Mouse (Mus musculus) embryonic facial prominence, embryonic 14.5 days (tissue): ENCODE measurements at regions not wholly inside any gene's neighbourhood (a gene's known extent, or its start where the extent isn't known, plus 50 kb on each side); places are given as distances from the start of the nearest gene placed in this dataset.
A peak's percentile ranks its signal among the peaks of the same experiment; 100 is the strongest.

Experiments used
- ATAC-seq: fragments of 200-750 bp; cut with Nextera tagmentation; 2 replicates; pipeline ENCODE4 v1.8.0; 2017; ENCODE audit warnings: low read depth, moderate number of reproducible peaks, moderate TSS enrichment
- DNase-seq: peaks from one replicate; pipeline ENCODE4 v3.0.0-alpha.2; 2015; ENCODE audit warnings: low spot score
- H3K27ac ChIP-seq: fragments of 300-500 bp; sonication (generic); replicated peaks from 2 replicates; pipeline ENCODE4 v1.5.1; 2014; ENCODE audit warnings: low read depth, mild to moderate bottlenecking, low read length, moderate library complexity
- H3K27me3 ChIP-seq: fragments of 300-500 bp; sonication (generic); replicated peaks from 2 replicates; pipeline ENCODE4 v1.6.1; 2014; ENCODE audit warnings: low read length; ENCODE audit not compliant: control insufficient read depth, insufficient read depth
- H3K36me3 ChIP-seq: fragments of 300-500 bp; sonication (generic); 2 replicates; pipeline ENCODE4 v1.6.1; 2014; ENCODE audit warnings: low read length, mixed read lengths; ENCODE audit not compliant: control insufficient read depth, insufficient read depth
- H3K4me1 ChIP-seq: fragments of 300-500 bp; sonication (generic); 2 replicates; pipeline ENCODE4 v1.6.1; 2014; ENCODE audit warnings: antibody characterized with exemption, low read length; ENCODE audit not compliant: control insufficient read depth, insufficient read depth
- H3K4me2 ChIP-seq: fragments of 300-500 bp; sonication (generic); 2 replicates; pipeline ENCODE4 v1.6.1; 2014; ENCODE audit warnings: low read depth, mild to moderate bottlenecking, low read length, moderate library complexity, mixed read lengths
- H3K4me3 ChIP-seq: fragments of 300-500 bp; sonication (generic); 2 replicates; pipeline ENCODE4 v1.5.1; 2014; ENCODE audit warnings: low read depth, mild to moderate bottlenecking, low read length
- H3K9ac ChIP-seq: fragments of 300-500 bp; sonication (generic); 2 replicates; pipeline ENCODE4 v1.6.1; 2014; ENCODE audit warnings: low read depth, mild to moderate bottlenecking, low read length, moderate library complexity, mixed read lengths
- H3K9me3 ChIP-seq: fragments of 300-500 bp; sonication (generic); 2 replicates; pipeline ENCODE4 v1.6.1; 2016; ENCODE audit warnings: low read length; ENCODE audit not compliant: control insufficient read depth
- WGBS: fragments of 180-500 bp; shearing (Covaris S2); extraction: QIAGEN DNeasy Blood & Tissue Kit; methylation state at CpG from one replicate; pipeline ENCODE4 v1.1.7; 2014; 5-methylcytosine and 5-hydroxymethylcytosine counted together

- Histone ChIP-seq H3K27me3 (no peaks in the 10 kb centered on the region), H3K9me3 (no peaks in the 10 kb centered on the region), H3K27ac (no peak overlapping the region), H3K4me2 (no peak overlapping the region), H3K36me3 (no peaks in the 10 kb centered on the region), H3K9ac (no peak overlapping the region), H3K4me1 (no peaks in the 10 kb centered on the region), H3K4me3 (no peak overlapping the region)
- no peak for ATAC-seq
- no peak for DNase-seq
- WGBS = 39% methylated on average over 6 of the region's 6 CpGs
These were observed 210.4 kb upstream of the BC052040 start for GRCm38 (mm10) chr2:115371072-115371471.

- Histone ChIP-seq H3K4me2 (no peak overlapping the region), H3K36me3 (no peaks in the 10 kb centered on the region), H3K4me3 (no peak overlapping the region), H3K9ac (no peak overlapping the region), H3K4me1 (no peaks in the 10 kb centered on the region), H3K27me3 (no peaks in the 10 kb centered on the region), H3K27ac (no peak overlapping the region), H3K9me3 (no peaks in the 10 kb centered on the region)
- DNase-seq = peak; percentile 72
- ATAC-seq = no peak
- 58% methylated on average over 5 of the region's 5 CpGs for WGBS
These were observed 206.2 kb upstream of the BC052040 start for GRCm38 (mm10) chr2:115375336-115375735.

- peak; percentile 70 for DNase-seq
- Histone ChIP-seq H3K36me3 (no peaks in the 10 kb centered on the region), H3K4me1 (peaks cover 18% of the 10 kb centered on the region), H3K4me3 (no peak overlapping the region), H3K27me3 (0 out of 2 replicates have a peak, but pooled peaks cover 5% of the 10 kb centered on the region), H3K4me2 (0 out of 2 replicates have a peak overlapping the region, but pooled peaks have one; percentile 25), H3K27ac (no peak overlapping the region), H3K9me3 (no peaks in the 10 kb centered on the region), H3K9ac (no peak overlapping the region)
- ATAC-seq = no peak
- WGBS = 26% methylated on average over 13 of the region's 13 CpGs
These were observed 196.9 kb upstream of the BC052040 start for GRCm38 (mm10) chr2:115384414-115385180.

GRCm38 (mm10) chr2:115385207-115386168 lies 196.0 kb upstream of the BC052040 start:
- Histone ChIP-seq H3K27me3 (0 out of 2 replicates have a peak, but pooled peaks cover 5% of the 10 kb centered on the region), H3K4me2 (peak overlapping the region; percentile 25), H3K27ac (peak overlapping the region; percentile 33; the same call in 1 of the 2 replicates), H3K9ac (no peak overlapping the region), H3K4me1 (peaks cover 18% of the 10 kb centered on the region), H3K36me3 (no peaks in the 10 kb centered on the region), H3K4me3 (no peak overlapping the region), H3K9me3 (no peaks in the 10 kb centered on the region)
- DNase-seq (peak; percentile 44), ATAC-seq (0 out of 2 replicates have a peak, but pooled peaks have one; percentile 47)
- 17% methylated on average over 16 of the region's 16 CpGs for WGBS

- Histone ChIP-seq H3K27me3 (0 out of 2 replicates have a peak, but pooled peaks cover 5% of the 10 kb centered on the region), H3K36me3 (no peaks in the 10 kb centered on the region), H3K4me2 (no peak overlapping the region), H3K9me3 (no peaks in the 10 kb centered on the region), H3K9ac (no peak overlapping the region), H3K27ac (no peak overlapping the region), H3K4me1 (peaks cover 15% of the 10 kb centered on the region), H3K4me3 (no peak overlapping the region)
- DNase-seq = no peak
- WGBS = 59% methylated on average over 7 of the region's 7 CpGs
- ATAC-seq = no peak
These were observed 189.9 kb upstream of the BC052040 start for GRCm38 (mm10) chr2:115391575-115391974.

GRCm38 (mm10) chr2:115392082-115392762 lies 189.3 kb upstream of the BC052040 start:
- H3K36me3 ChIP-seq = no peaks in the 10 kb centered on the region
- ATAC-seq (peak; percentile 68; the same call in 1 of the 2 replicates), DNase-seq (peak; percentile 74)
- H3K4me1 ChIP-seq = peaks cover 11% of the 10 kb centered on the region
- H3K27me3 ChIP-seq = 0 out of 2 replicates have a peak, but pooled peaks cover under 1% of the 10 kb centered on the region
- peak overlapping the region; percentile 32 for H3K4me2 ChIP-seq
- H3K27ac ChIP-seq = 0 out of 2 replicates have a peak overlapping the region, but pooled peaks have one; percentile 22
- 28% methylated on average over 8 of the region's 8 CpGs for WGBS
- H3K9ac ChIP-seq = no peak overlapping the region
- no peak overlapping the region for H3K4me3 ChIP-seq
- H3K9me3 ChIP-seq = no peaks in the 10 kb centered on the region

GRCm38 (mm10) chr2:115394091-115394490 lies 187.4 kb upstream of the BC052040 start:
- no peak overlapping the region for H3K4me3 ChIP-seq
- DNase-seq (no peak), ATAC-seq (no peak)
- H3K27me3 ChIP-seq = no peaks in the 10 kb centered on the region
- peaks cover 11% of the 10 kb centered on the region for H3K4me1 ChIP-seq
- H3K4me2 ChIP-seq = no peak overlapping the region
- no peaks in the 10 kb centered on the region for H3K9me3 ChIP-seq
- no peaks in the 10 kb centered on the region for H3K36me3 ChIP-seq
- H3K27ac ChIP-seq = no peak overlapping the region
- 21% methylated on average over 4 of the region's 4 CpGs for WGBS
- no peak overlapping the region for H3K9ac ChIP-seq

GRCm38 (mm10) chr2:115398550-115398949 lies 183.0 kb upstream of the BC052040 start:
- no peaks in the 10 kb centered on the region; the same call in 1 of the 2 replicates for H3K4me1 ChIP-seq
- WGBS = 75% methylated on average over 4 of the region's 4 CpGs
- DNase-seq (no peak), ATAC-seq (no peak)
- H3K4me3 ChIP-seq = no peak overlapping the region
- no peak overlapping the region for H3K4me2 ChIP-seq
- no peak overlapping the region for H3K27ac ChIP-seq
- no peaks in the 10 kb centered on the region for H3K27me3 ChIP-seq
- H3K9ac ChIP-seq = no peak overlapping the region
- H3K36me3 ChIP-seq = no peaks in the 10 kb centered on the region
- H3K9me3 ChIP-seq = no peaks in the 10 kb centered on the region
